Mouse (Mus musculus) bone marrow, adult 2 months (tissue): ENCODE data around the gene Slc15a5. TPM values are rescaled to one million over a fixed set of nuclear protein-coding genes. Genes with fewer than 3 reads are reported as not detected.

Experiments used
- H3K27ac ChIP-seq: fragments of 200-500 bp; 2 replicates; pipeline ENCODE4 v1.5.1; 2012; ENCODE audit warnings: low read depth, mild to moderate bottlenecking, control low read depth, inconsistent platforms, low read length; ENCODE audit not compliant: control insufficient read depth, poor library complexity, insufficient read depth
- H3K4me1 ChIP-seq: fragments of 200-500 bp; 2 replicates; pipeline ENCODE4 v1.6.1; 2011; ENCODE audit warnings: low read length; ENCODE audit not compliant: control insufficient read depth, insufficient read depth
- H3K4me3 ChIP-seq: fragments of 200-500 bp; replicated peaks from 2 replicates; pipeline ENCODE3; 2011; ENCODE audit warnings: mild to moderate bottlenecking, low read depth, low read length, control low read depth; ENCODE audit not compliant: control insufficient read depth
- CTCF ChIP-seq: fragments of 200-500 bp; IDR thresholded peaks from 2 replicates; pipeline ENCODE4 v1.5.1; 2011; ENCODE audit warnings: low read length, control low read depth; ENCODE audit not compliant: control insufficient read depth, insufficient read depth
- POLR2A ChIP-seq: fragments of 200-500 bp; IDR thresholded peaks from 2 replicates; pipeline ENCODE4 v1.6.1; 2011; ENCODE audit warnings: low read depth, mild to moderate bottlenecking, control low read depth, low read length, borderline replicate concordance; ENCODE audit not compliant: control insufficient read depth
- WGBS: fragments of 180-500 bp; shearing (Covaris S2); methylation state at CpG from one replicate; pipeline ENCODE4 v1.1.7; 2018; 5-methylcytosine and 5-hydroxymethylcytosine counted together
- polyA plus RNA-seq: library from polyadenylated mRNA; stranded (reverse); fragments of >200 nt; gene quantifications from 2 replicates; pipeline ENCODE4 v1.2.4, GENCODE M21; 2011; ENCODE audit warnings: low replicate concordance; ENCODE audit not compliant: missing spikeins, insufficient read depth, insufficient read length

The Slc15a5 gene
- polyA plus RNA-seq, 1 experiment: not detected

- TF ChIP-seq POLR2A: no peak
- peak overlapping the region; percentile 51 for H3K27ac ChIP-seq
- no peaks in the 10 kb centered on the region; the same call in 1 of the 2 replicates for H3K4me1 ChIP-seq
- H3K4me3 ChIP-seq: no peak overlapping the region
- WGBS: 50% methylated on average over 4 of the region's 4 CpGs
Measured at GRCm38 (mm10) chr6:138071505-138072107, 8.1 kb downstream of the Slc15a5 start.

DNA sequence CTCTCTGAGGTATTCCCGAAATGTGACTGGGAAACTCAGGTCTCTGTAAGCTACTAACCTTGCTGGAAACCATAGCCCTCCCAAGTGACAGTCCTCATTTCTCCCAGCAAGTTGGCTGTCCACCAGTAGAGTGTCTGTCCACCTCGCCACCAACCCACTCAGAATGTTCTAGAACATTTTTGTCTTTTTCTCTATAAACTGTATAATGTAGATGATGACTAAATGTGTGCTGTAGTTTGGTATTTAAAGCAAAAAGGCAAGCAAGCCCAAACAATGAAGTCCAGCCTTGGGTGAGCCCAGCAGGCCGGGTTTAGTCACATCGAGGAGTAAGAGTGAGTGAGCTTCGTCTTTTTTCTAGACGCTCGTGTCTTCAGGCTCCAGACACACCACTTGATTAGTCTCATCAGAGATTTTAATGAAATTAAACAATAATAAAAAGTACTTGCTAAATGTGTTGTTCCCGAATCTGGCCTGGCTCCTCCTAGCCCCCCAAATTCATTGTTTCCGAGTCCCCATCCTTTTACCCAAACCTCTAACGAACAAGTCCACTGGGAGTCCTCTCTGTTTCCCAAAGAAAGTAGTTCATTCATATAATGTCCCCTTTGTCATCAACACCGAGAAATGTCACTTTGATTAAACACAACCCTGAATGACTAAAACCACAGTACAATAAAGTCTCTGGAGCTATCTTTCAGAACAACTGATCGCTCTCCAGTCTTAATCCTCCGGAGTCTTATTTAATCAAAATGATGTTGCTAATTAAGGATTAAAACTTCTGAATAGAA is 8.8 kb downstream of the Slc15a5 start:
- 83% methylated on average over 13 of the region's 13 CpGs for WGBS

DNA sequence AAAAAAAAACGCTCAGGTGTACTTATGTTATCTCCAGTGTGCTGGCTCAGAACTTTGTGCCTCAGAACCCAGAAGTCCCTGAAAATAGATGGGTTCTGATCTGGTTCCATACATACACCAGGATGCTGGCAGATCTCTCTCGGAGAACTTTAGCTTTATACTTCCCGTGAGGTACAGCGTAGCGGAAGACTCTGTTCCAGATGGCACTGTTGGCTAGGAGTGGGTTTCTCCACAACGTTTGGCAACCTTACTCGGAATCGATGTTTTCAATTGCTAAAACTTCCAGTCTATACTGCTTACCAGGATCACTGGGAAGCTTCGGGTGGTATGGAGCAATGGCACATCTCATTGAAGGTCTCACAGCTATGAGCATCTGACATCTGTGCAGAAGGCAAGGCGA is 9.8 kb downstream of the Slc15a5 start:
- Histone ChIP-seq H3K4me1 (no peaks in the 10 kb centered on the region; the same call in 1 of the 2 replicates), H3K27ac (no peak overlapping the region), H3K4me3 (no peak overlapping the region)
- TF ChIP-seq POLR2A (no peak), CTCF (no peak)
- WGBS: 86% methylated on average over 10 of the region's 10 CpGs

More for the DNA sequence above, 8.8 kb downstream of the Slc15a5 start:
- Histone ChIP-seq H3K4me1 (no peaks in the 10 kb centered on the region; the same call in 1 of the 2 replicates), H3K4me3 (no peak overlapping the region), H3K27ac (no peak overlapping the region)
- TF ChIP-seq POLR2A: no peak
- no peak for TF ChIP-seq CTCF

DNA sequence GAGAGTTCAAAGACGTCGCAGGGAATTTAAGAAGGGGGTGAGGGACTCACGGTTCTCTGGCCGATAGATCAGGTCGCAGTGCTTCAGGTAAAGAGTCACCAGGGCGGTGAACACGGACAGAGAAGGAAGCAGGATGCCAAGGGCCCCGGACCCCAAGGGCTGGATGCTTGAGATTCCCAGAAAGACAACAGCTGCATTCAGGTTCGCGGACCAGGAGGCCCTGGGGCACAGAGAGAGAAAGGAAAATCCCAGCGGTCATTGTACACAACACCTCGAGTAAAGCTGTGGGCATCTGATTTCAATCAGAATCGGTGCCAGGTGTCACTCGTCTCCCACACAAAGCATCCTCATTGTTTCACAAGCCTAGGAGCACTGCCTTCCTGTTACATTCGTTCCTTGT is 24.1 kb downstream of the Slc15a5 start:
- TF ChIP-seq CTCF (no peak), POLR2A (no peak)
- no peak overlapping the region for H3K27ac ChIP-seq
- H3K4me1 ChIP-seq: no peaks in the 10 kb centered on the region
- H3K4me3 ChIP-seq: no peak overlapping the region
- 52% methylated on average over 15 of the region's 15 CpGs for WGBS

DNA sequence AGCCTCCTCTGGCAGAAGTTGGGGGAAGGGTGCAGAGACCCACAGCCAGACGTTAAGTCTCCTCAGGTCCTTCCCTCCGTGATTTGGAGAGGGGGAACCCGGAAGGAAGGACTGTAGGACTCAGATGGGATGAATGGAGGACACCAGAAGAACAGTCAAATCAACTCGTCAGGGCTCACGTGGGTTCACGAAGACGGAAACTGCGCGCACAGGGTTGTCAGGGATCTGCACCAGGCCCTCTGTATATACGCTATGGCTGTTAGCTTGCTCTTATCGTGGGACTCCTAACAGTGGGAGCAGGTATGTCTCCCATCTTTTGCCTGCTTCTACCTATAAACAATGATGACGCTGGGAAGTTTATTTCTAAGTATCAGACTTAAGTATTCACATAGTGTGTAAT is 24.8 kb downstream of the Slc15a5 start:
- 81% methylated on average over 12 of the region's 12 CpGs for WGBS
- Histone ChIP-seq H3K4me3 (no peak overlapping the region), H3K4me1 (no peaks in the 10 kb centered on the region), H3K27ac (no peak overlapping the region)
- TF ChIP-seq CTCF: no peak
- no peak for TF ChIP-seq POLR2A

- H3K4me1 ChIP-seq: no peaks in the 10 kb centered on the region
- no peak overlapping the region for H3K4me3 ChIP-seq
- WGBS: 66% methylated on average over 1 of the region's 1 CpGs
- TF ChIP-seq POLR2A: no peak
- no peak; the same call in 1 of the 2 replicates for TF ChIP-seq CTCF
- H3K27ac ChIP-seq: no peak overlapping the region
Measured at GRCm38 (mm10) chr6:138054166-138054565, 25.6 kb downstream of the Slc15a5 start.

DNA sequence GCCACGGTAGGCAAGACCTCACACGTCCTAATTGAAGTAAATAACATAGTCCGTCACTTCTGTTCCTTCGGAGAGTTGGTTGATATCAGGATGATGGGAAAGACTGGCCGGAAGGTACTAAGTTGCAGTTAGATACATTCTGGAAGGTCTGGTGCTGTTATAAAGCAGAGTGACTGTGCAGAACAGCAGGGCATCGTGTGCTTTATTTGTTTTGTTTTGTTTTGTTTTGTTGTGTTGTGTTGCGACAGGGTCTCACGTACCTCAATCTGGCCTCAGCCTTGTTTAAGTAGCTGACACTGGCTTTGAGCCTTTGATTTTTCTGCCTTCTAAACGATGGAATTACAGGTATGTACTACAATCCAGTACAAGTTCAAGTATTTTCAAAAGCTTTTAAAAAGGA is 26.0 kb downstream of the Slc15a5 start:
- Histone ChIP-seq H3K4me1 (no peaks in the 10 kb centered on the region), H3K27ac (no peak overlapping the region), H3K4me3 (no peak overlapping the region)
- WGBS: 78% methylated on average over 9 of the region's 9 CpGs
- TF ChIP-seq POLR2A: no peak
- no peak for TF ChIP-seq CTCF

- TF ChIP-seq POLR2A: no peak
- TF ChIP-seq CTCF: no peak
Measured at GRCm38 (mm10) chr6:138045364-138045763, 34.4 kb downstream of the Slc15a5 start.

More at GRCm38 (mm10) chr6:138045364-138045763, 34.4 kb downstream of the Slc15a5 start:
- Histone ChIP-seq H3K27ac (no peak overlapping the region), H3K4me1 (no peaks in the 10 kb centered on the region; the same call in 1 of the 2 replicates), H3K4me3 (no peak overlapping the region)
- WGBS: 55% methylated on average over 2 of the region's 2 CpGs
